Mouse (Mus musculus) heart, postnatal 0 days (tissue): ENCODE measurements around the gene Lama2. TPM values are rescaled to one million over a fixed set of nuclear protein-coding genes. Genes with fewer than 3 reads are reported as not detected.
A peak's percentile ranks its signal among the peaks of the same experiment; 100 is the strongest.

Experiments used
- ATAC-seq: fragments of 200-750 bp; cut with Nextera tagmentation; 2 replicates; pipeline ENCODE4 v1.8.0; 2017; ENCODE audit warnings: low read depth, moderate number of reproducible peaks, moderate library complexity; ENCODE audit not compliant: insufficient read depth
- DNase-seq: peaks from one replicate; pipeline ENCODE4 v3.0.0-alpha.2; 2016; ENCODE audit warnings: low spot score
- H3K27ac ChIP-seq: fragments of 300-500 bp; sonication (generic); 2 replicates; pipeline ENCODE4 v1.5.1; 2014; ENCODE audit warnings: low read depth, mild to moderate bottlenecking
- H3K27me3 ChIP-seq: fragments of 300-500 bp; sonication (generic); 2 replicates; pipeline ENCODE4 v1.6.1; 2014; ENCODE audit warnings: low read length, mixed read lengths; ENCODE audit not compliant: control insufficient read depth, insufficient read depth
- H3K36me3 ChIP-seq: fragments of 300-500 bp; sonication (generic); replicated peaks from 2 replicates; pipeline ENCODE4 v1.6.1; 2014; ENCODE audit warnings: low read length, mixed read lengths; ENCODE audit not compliant: control insufficient read depth, insufficient read depth
- H3K4me1 ChIP-seq: fragments of 300-500 bp; sonication (generic); 2 replicates; pipeline ENCODE4 v1.6.1; 2014; ENCODE audit warnings: antibody characterized with exemption; ENCODE audit not compliant: control insufficient read depth, insufficient read depth
- H3K4me2 ChIP-seq: fragments of 300-500 bp; sonication (generic); 2 replicates; pipeline ENCODE4 v1.6.1; 2014; ENCODE audit warnings: low read depth, mild to moderate bottlenecking, low read length, moderate library complexity
- H3K4me3 ChIP-seq: fragments of 300-500 bp; sonication (generic); 2 replicates; pipeline ENCODE4 v1.5.1; 2014; ENCODE audit warnings: low read depth, low read length
- H3K9ac ChIP-seq: fragments of 300-500 bp; sonication (generic); replicated peaks from 2 replicates; pipeline ENCODE4 v1.6.1; 2014; ENCODE audit warnings: low read depth, low read length, mixed read lengths
- H3K9me3 ChIP-seq: fragments of 300-500 bp; sonication (generic); replicated peaks from 2 replicates; pipeline ENCODE4 v1.6.1; 2016; ENCODE audit warnings: low read length; ENCODE audit not compliant: control insufficient read depth
- CTCF ChIP-seq: IDR thresholded peaks from 2 replicates; pipeline ENCODE4 v1.5.1; 2016; ENCODE audit warnings: antibody characterized with exemption, control low read depth, low read depth
- EP300 ChIP-seq: IDR thresholded peaks from 2 replicates; pipeline ENCODE4 v1.6.1; 2016; ENCODE audit warnings: antibody characterized with exemption, low read depth
- WGBS: fragments of 180-500 bp; shearing (Covaris S2); extraction: QIAGEN DNeasy Blood & Tissue Kit; methylation state at CpG from one replicate; pipeline ENCODE4 v1.1.7; 2014; 5-methylcytosine and 5-hydroxymethylcytosine counted together
- polyA plus RNA-seq: library from polyadenylated mRNA; unstranded; fragments of >200 nt; fragmentation: Nextera tagmentation; extraction: Ambion mirVana; gene quantifications from 2 replicates; pipeline ENCODE4 v1.2.1, GENCODE M21; 2015
- total RNA-seq: library from RNA; depleted of rRNA; stranded (reverse); fragments of >200 nt; gene quantifications from 2 replicates; pipeline ENCODE4 v1.2.3, GENCODE M21; 2014; ENCODE audit warnings: low replicate concordance

The Lama2 gene
- total and polyA plus RNA-seq, 2 experiments from 2014 or later, result 32.4 to 85.5 TPM

- no peak overlapping the region for H3K27ac ChIP-seq
- WGBS, result 60% methylated on average over 5 of the region's 5 CpGs
- TF ChIP-seq CTCF (no peak), EP300 (no peak)
Measured at GRCm38 (mm10) chr10:27103811-27104210, 515.7 kb downstream of the Lama2 start.

GRCm38 (mm10) chr10:27101800-27102353 lies 517.7 kb downstream of the Lama2 start:
- no peaks in the 10 kb centered on the region for H3K9me3 ChIP-seq
- no peak overlapping the region for H3K27ac ChIP-seq
- H3K4me1 ChIP-seq, result no peaks in the 10 kb centered on the region
- H3K4me3 ChIP-seq, result no peak overlapping the region
- DNase-seq, result no peak
- TF ChIP-seq EP300 (no peak), CTCF (no peak)
- no peak for ATAC-seq
- 83% methylated on average over 3 of the region's 3 CpGs for WGBS
- no peak overlapping the region for H3K9ac ChIP-seq
- no peak overlapping the region for H3K4me2 ChIP-seq
- H3K36me3 ChIP-seq, result 0 out of 2 replicates have a peak, but pooled peaks cover 4% of the 10 kb centered on the region
- H3K27me3 ChIP-seq, result no peaks in the 10 kb centered on the region

More at GRCm38 (mm10) chr10:27103811-27104210, 515.7 kb downstream of the Lama2 start:
- H3K36me3 ChIP-seq, result 0 out of 2 replicates have a peak, but pooled peaks cover 4% of the 10 kb centered on the region
- ATAC-seq, result no peak
- H3K4me1 ChIP-seq, result no peaks in the 10 kb centered on the region
- H3K9ac ChIP-seq, result no peak overlapping the region
- H3K4me2 ChIP-seq, result no peak overlapping the region
- H3K9me3 ChIP-seq, result no peaks in the 10 kb centered on the region
- no peak for DNase-seq
- H3K27me3 ChIP-seq, result no peaks in the 10 kb centered on the region
- H3K4me3 ChIP-seq, result no peak overlapping the region

GRCm38 (mm10) chr10:27077113-27077512 lies 542.4 kb downstream of the Lama2 start:
- ATAC-seq (no peak), DNase-seq (no peak)
- WGBS, result 92% methylated on average over 2 of the region's 2 CpGs
- TF ChIP-seq EP300, result no peak
- no peak for TF ChIP-seq CTCF
- Histone ChIP-seq H3K27ac (no peak overlapping the region), H3K9ac (no peak overlapping the region), H3K4me3 (no peak overlapping the region), H3K27me3 (no peaks in the 10 kb centered on the region), H3K9me3 (no peaks in the 10 kb centered on the region), H3K36me3 (no peaks in the 10 kb centered on the region), H3K4me1 (no peaks in the 10 kb centered on the region), H3K4me2 (no peak overlapping the region)

GRCm38 (mm10) chr10:27068794-27069435 lies 550.6 kb downstream of the Lama2 start:
- TF ChIP-seq CTCF (no peak), EP300 (no peak)
- no peaks in the 10 kb centered on the region for H3K9me3 ChIP-seq
- WGBS, result 89% methylated on average over 2 of the region's 2 CpGs

GRCm38 (mm10) chr10:27063671-27064070 lies 555.9 kb downstream of the Lama2 start:
- peak; percentile 47 for DNase-seq
- peaks cover 3% of the 10 kb centered on the region; the same call in 1 of the 2 replicates for H3K4me1 ChIP-seq
- H3K36me3 ChIP-seq, result no peaks in the 10 kb centered on the region
- WGBS, result 22% methylated on average over 4 of the region's 4 CpGs
- H3K27ac ChIP-seq, result no peak overlapping the region
- no peak overlapping the region for H3K4me3 ChIP-seq
- ATAC-seq, result peak; percentile 55
- no peak overlapping the region for H3K4me2 ChIP-seq
- H3K27me3 ChIP-seq, result no peaks in the 10 kb centered on the region
- H3K9ac ChIP-seq, result no peak overlapping the region
- no peaks in the 10 kb centered on the region for H3K9me3 ChIP-seq
- TF ChIP-seq EP300 (no peak), CTCF (no peak)

More at GRCm38 (mm10) chr10:27068794-27069435, 550.6 kb downstream of the Lama2 start:
- Histone ChIP-seq H3K36me3 (no peaks in the 10 kb centered on the region), H3K4me3 (no peak overlapping the region), H3K4me2 (no peak overlapping the region), H3K27ac (no peak overlapping the region), H3K4me1 (peaks cover 2% of the 10 kb centered on the region; the same call in 1 of the 2 replicates), H3K27me3 (no peaks in the 10 kb centered on the region), H3K9ac (no peak overlapping the region)
- DNase-seq, result no peak
- no peak for ATAC-seq

- H3K4me1 ChIP-seq, result no peaks in the 10 kb centered on the region
- DNase-seq (no peak), ATAC-seq (no peak)
- H3K27me3 ChIP-seq, result no peaks in the 10 kb centered on the region
- TF ChIP-seq CTCF, result no peak
- no peak for TF ChIP-seq EP300
- no peak overlapping the region for H3K27ac ChIP-seq
- no peaks in the 10 kb centered on the region for H3K9me3 ChIP-seq
- no peak overlapping the region for H3K4me3 ChIP-seq
- no peak overlapping the region for H3K9ac ChIP-seq
- H3K4me2 ChIP-seq, result no peak overlapping the region
- WGBS, result 76% methylated on average over 4 of the region's 4 CpGs
- H3K36me3 ChIP-seq, result no peaks in the 10 kb centered on the region
Measured at GRCm38 (mm10) chr10:27054488-27054887, 565.1 kb downstream of the Lama2 start.
